Mouse (Mus musculus) layer of hippocampus, adult 9-10 months (tissue): ENCODE data around the gene Pxt1.

Source experiments
- DNase-seq: peaks from one replicate; pipeline ENCODE4 v3.0.0; 2022; ENCODE audit warnings: low spot score

Pxt1 gene

DNA sequence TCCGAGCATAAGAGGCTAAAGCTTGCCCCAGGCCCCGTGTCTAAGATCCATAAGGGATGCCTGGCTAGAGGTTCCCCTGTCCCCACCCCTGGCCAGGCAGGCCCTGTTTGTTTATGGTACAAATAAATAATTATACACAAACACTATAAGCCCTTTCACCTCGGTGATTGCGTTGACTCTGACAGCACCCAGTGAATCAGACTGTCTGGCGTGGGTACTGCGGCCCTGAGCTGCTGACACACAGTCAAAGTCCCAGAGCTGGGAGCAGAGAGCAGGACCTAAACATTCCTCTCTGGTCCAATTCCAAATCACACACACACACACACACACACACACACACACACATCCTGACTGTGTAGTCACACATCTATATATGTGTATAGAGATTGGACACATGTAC, 29.7 kb downstream of the Pxt1 start:
- no peak for DNase-seq

DNA sequence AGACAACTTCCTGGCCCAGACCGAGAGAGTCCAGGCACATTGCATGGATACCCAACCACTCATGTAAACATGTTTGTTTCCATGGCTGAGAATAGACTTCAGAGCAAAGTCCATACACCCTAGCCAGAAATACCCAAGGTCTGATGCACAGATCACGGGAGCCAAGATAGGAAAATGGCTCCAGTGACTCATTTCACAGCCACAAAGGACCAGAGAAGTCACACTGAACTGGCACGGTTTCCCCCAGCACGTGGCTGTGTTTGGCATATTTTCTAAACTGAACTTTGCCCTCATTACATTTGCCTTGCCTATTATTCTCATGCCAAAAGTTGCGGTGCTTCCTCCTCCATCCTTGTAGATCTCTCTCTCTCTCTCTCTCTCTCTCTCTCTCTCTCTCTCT, 30.4 kb downstream of the Pxt1 start:
- DNase-seq: no peak

DNA sequence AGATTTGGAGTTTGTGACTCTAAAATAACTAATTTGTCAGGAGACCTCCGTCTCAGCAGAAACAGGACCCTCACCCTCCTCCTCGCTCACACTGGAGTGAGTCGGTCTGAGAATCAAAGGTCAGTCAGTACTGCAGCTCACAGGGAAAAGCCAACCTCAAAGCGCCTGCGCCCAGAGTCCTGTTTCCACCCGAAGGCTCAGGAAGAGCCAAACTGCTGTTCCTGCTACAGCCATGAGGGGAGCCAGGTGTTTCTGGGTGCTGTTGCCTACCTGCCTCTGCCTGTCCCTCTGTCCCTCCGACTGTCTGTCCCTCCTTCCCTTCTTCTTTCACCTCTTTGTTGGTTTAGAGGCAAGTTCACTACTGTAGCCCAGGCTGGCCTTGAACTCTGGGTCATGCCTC, 33.5 kb downstream of the Pxt1 start:
- DNase-seq: no peak

GRCm38 (mm10) chr17:28909252-28909941, 34.2 kb downstream of the Pxt1 start:
- no peak for DNase-seq

- no peak for DNase-seq
These were observed 35.7 kb downstream of the Pxt1 start for GRCm38 (mm10) chr17:28907959-28908358.

GRCm38 (mm10) chr17:28905377-28905916, 38.2 kb downstream of the Pxt1 start:
- DNase-seq: no peak

DNA sequence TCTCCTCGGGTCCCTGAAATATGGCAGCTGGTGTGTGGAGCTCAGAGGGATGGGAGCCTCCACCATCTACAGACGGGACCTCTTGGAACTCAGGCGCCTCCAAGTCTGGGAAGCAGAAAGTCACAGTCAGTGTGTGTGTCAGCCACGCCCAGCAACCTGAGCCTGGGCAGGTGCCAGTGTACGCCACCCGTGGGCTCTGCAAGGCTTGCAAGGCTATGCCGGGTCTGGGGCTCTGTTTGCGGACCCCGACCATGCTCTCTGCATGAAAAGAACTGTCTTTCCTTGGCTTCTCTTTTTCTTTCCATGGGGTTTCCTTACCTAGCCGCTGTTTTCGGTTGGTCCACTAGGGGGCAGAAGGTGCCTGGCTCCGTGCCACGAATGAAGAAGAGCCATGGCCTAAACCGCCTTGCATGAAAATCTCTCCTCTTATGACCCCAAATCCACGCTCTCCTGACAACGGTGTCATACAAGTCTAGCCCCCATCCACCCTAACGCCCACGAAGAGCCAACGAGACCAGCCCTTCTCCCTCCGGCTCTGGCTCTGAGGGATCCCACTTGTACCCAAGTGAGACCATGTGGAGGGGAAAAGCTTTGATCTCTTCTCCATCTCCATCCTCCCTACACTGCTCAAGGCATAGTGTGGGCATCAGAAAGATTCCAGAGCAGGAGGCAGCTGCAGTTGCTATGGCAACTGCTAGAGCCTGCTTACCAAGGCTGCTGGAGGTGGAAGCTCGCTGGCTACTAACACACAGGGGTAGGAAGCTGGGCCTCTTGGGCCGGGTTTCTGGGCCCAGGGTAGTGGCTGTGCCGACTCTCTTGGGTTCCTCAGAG, 38.9 kb downstream of the Pxt1 start:
- DNase-seq: no peak

- no peak for DNase-seq
These were observed 42.1 kb downstream of the Pxt1 start for GRCm38 (mm10) chr17:28901559-28901958.

- DNase-seq: no peak
These were observed 44.2 kb downstream of the Pxt1 start for GRCm38 (mm10) chr17:28899427-28899826.

GRCm38 (mm10) chr17:28898249-28898648, 45.4 kb downstream of the Pxt1 start:
- DNase-seq: no peak

DNA sequence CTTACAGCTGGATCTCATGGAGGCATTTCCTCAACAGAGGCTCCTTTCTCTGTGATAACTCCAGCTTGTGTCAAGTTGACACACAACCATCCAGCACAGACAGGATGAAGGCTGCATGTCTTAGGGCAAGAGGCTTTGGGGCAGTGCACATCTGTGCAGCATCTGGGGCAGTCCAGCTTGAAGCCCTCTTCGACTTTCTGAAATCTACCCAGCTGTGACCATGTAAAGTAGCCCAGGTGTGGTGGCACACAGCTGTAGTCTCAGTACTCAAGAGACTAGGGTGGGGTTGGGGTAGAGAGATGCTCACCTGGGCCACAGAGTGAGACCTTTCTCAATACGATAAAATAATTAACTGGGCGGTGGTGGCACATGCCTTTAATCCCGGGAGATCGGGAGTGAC, 45.8 kb downstream of the Pxt1 start:
- no peak for DNase-seq

- DNase-seq: no peak
These were observed 47.4 kb downstream of the Pxt1 start for GRCm38 (mm10) chr17:28896095-28896780.

- no peak for DNase-seq
These were observed 48.3 kb downstream of the Pxt1 start for GRCm38 (mm10) chr17:28895217-28895875.

DNA sequence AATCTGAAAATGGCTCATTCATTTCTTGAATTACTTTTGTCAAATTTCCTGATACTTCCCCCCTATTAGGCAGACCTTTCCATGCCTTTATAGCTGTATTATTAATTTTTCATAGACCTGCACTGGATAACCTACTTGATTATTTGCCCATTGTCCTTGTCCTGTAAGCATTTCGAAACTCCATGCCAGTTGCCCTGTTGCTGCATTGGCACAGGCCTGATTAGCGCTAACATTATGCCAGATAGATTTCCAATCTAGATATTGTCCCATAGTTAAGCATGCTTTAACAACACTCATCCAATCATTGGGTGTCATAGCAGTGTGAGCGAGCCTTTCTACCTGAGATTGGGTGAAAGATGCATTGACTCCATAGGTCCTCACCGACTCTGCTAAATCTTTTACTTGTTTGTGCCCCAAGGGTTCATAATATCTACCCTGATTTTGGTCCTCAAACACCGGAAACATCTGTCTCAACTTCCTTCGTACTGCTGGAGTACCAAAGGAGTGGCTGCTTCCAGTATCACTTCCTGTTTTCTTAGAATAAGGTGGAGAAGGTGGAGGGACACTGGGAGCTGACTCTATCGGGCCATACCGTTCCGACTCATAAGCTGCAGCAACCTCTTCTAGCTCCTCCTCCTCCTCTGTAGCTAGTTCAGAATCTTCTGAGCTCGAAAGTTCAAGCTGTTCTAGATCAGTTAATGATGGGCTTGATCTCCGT, 49.4 kb downstream of the Pxt1 start:
- no peak for DNase-seq

- DNase-seq: no peak
These were observed 57.4 kb downstream of the Pxt1 start for GRCm38 (mm10) chr17:28886266-28886665.

DNA sequence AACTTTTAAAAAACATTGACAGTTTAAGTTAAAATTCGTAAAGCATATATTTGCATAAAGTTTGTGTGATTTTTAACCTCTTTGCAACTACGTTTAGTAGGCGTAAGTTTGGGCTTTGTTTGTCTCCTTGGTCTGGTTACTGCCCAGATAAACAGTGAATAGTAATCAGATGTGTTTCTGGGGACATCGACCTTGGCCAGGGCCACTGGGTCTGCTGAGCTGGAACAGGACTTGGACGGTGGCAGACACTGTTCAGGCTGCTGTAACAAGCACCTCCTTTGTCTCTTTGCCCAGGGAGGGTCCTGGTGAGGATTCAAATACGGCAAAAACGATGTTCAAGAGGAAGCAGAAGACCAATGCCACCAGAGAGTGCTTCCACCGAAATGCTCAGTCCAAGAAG, 58.4 kb downstream of the Pxt1 start:
- no peak for DNase-seq
